Mouse (Mus musculus) liver, adult 2 months (tissue): Measurements from ENCODE around the gene Odf2.

ENCODE experiments used
- CTCF ChIP-seq: fragments of 200-500 bp; IDR thresholded peaks from 2 replicates; pipeline ENCODE4 v1.5.1; 2011; ENCODE audit warnings: low read depth, low read length, control low read depth
- POLR2A ChIP-seq: fragments of 200-500 bp; IDR thresholded peaks from 2 replicates; pipeline ENCODE4 v1.6.1; 2011; ENCODE audit warnings: low read length, control low read depth; ENCODE audit not compliant: insufficient read depth; ENCODE audit errors: extremely low read depth

- TF ChIP-seq POLR2A (no peak), CTCF (no peak)
These were observed 44.4 kb upstream of the Odf2 start for GRCm38 (mm10) chr2:29844661-29845060.
